Mouse (Mus musculus) brain, embryonic 14.5 days (tissue): ENCODE results near the gene Il21. TPM values are rescaled to one million over a fixed set of nuclear protein-coding genes. Genes with fewer than 3 reads are reported as not detected.

ENCODE experiments used
- DNase-seq: peaks from one replicate; pipeline ENCODE4 v3.0.0-alpha.2; 2011; ENCODE audit warnings: low read depth
- CTCF ChIP-seq: fragments of 200-500 bp; IDR thresholded peaks from 2 replicates; pipeline ENCODE4 v1.5.1; 2012; ENCODE audit warnings: inconsistent platforms, mild to moderate bottlenecking, moderate library complexity, borderline replicate concordance; ENCODE audit not compliant: insufficient read depth, insufficient read length; ENCODE audit errors: extremely low read depth
- POLR2A ChIP-seq: fragments of 200-500 bp; IDR thresholded peaks from 2 replicates; pipeline ENCODE4 v1.6.1; 2012; ENCODE audit warnings: mild to moderate bottlenecking, inconsistent platforms, borderline replicate concordance; ENCODE audit not compliant: poor library complexity, insufficient read depth, insufficient read length, severe bottlenecking; ENCODE audit errors: extremely low read depth
- polyA plus RNA-seq: library from polyadenylated mRNA; depleted of rRNA; stranded (reverse); fragments of >200 nt; gene quantifications from 2 replicates; pipeline ENCODE4 v1.2.3, GENCODE M21; 2012; rRNA removed

The Il21 gene
- polyA plus RNA-seq, 1 experiment, result not detected

- no peak for TF ChIP-seq CTCF
- TF ChIP-seq POLR2A, result no peak
- peak; percentile 93 for DNase-seq
Observed at GRCm38 (mm10) chr3:37182415-37183269, 49.8 kb downstream of the Il21 start.

DNA sequence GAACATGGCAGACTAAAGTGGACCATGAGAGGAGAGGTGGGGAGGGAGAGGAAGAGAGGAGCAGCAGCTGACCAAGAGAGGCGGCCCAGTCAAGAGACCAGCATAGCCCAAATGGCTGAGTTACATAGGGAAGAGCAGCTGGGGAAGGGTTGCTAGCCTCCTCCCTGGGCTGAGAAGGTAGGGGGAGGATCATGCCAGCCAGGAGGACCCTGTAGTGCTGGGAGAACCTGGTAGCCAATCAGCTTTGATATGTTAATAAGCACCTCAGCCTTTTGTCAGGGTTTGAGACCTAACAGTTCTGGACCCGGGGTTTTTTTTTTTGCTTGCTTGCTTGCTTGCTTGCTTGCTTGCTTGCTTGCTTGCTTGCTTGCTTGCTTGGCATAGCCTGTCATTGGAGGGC lies 51.4 kb downstream of the Il21 start:
- peak; percentile 32 for DNase-seq
- TF ChIP-seq CTCF, result no peak

- TF ChIP-seq CTCF, result peak; percentile 29; the same call in 1 of the 2 replicates
- no peak for TF ChIP-seq POLR2A
- DNase-seq, result no peak
Observed at GRCm38 (mm10) chr3:37180039-37180743, 52.2 kb downstream of the Il21 start.

- TF ChIP-seq POLR2A (no peak), CTCF (no peak)
- DNase-seq, result no peak
Observed at GRCm38 (mm10) chr3:37179472-37179871, 53.0 kb downstream of the Il21 start.

DNA sequence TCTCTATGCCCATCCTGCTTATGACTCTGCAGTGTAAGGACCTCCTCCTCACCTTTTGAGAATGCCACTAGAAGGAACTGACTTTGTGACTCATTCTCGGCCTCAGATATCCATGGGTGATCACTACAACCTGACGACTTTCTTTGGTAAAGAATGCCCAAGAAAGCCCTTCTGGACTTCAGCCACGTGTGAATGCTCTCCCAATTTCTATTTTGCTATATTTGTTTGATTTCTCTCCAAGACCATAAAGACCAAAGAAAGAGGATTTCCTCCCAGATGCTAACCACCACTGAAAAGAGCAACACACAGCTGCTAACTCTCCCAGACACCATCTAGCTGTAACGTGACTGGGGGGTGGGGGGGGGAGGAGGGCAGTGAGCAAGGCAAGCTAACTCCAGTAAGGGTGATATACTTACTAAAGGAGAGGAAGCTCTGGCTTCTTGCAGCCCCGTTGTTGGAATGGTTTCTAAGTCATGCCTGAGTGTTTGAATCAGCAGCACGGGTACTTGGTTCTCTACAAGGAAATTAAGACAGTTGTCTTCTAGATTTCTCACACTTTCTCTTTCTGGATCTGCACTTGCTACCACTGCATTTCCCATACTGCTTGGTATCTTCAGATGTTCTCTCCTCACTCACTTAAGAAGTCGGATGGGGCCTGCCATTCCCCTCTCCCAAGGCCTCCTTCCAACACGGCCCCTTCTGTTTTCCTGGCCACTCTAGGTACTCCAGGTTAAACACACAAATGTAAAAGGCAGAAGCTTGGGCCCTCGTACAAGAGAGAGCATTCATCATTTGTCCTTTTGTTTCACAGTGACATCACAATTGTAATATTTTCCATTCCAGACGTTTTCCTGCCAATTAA lies 57.5 kb downstream of the Il21 start:
- no peak for TF ChIP-seq CTCF
- TF ChIP-seq POLR2A, result no peak
- no peak for DNase-seq

DNA sequence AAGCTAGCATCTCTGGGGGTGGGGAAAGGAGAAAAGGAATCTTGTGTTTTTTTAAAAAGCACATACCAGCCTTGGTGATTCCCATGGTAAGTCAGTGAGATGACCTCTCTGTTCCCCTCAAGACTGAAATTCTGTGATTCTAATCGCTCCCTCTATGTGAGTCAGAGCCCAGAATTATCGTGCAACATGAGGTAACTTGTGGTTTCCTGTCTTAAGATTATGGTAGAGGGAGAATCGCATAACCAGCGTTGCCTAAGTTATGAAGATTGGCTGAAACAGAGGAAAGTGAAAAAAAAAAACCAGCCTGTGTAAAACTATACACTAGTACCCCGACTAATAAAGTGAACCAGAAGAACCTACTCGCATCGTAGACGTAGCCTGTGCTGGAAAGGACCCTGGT lies 59.2 kb downstream of the Il21 start:
- TF ChIP-seq CTCF (no peak), POLR2A (no peak)
- DNase-seq, result no peak

Other genes with a start within 250 kb of the Il21 start
- gene Adad1, start 169.1 kb downstream of the Il21 start, polyA plus RNA-seq, result 0.06 and 0.12 TPM in 2 replicates
- 0.15 TPM in 2 replicates for gene Il2, start 106.7 kb downstream of the Il21 start, polyA plus RNA-seq
- 3.3 and 3.9 TPM in 2 replicates for gene Bbs12, start 79.9 kb upstream of the Il21 start, polyA plus RNA-seq
- 2.3 and 2.8 TPM in 2 replicates for gene Cetn4, start 80.1 kb upstream of the Il21 start, polyA plus RNA-seq
- 0.58 and 0.88 TPM in 2 replicates for gene Fgf2, start 115.7 kb upstream of the Il21 start, polyA plus RNA-seq
- gene Spata5, start 187.3 kb upstream of the Il21 start, polyA plus RNA-seq, result 7.1 and 12.3 TPM in 2 replicates
- 4.6 and 6.0 TPM in 2 replicates for gene Nudt6, start 187.6 kb upstream of the Il21 start, polyA plus RNA-seq